Mouse (Mus musculus) cerebellum, adult 18-20 months (tissue): ENCODE data around the gene Lilra6.
"Not testable (repeated sequence)": the region's sequence is repeated elsewhere in the genome, so short reads cannot be mapped to it uniquely, and the experiment has no call there.

Experiments used
- DNase-seq, 2 experiments: peaks; one replicate each; pipeline ENCODE4 v3.0.0; 2021

The Lilra6 gene

DNA sequence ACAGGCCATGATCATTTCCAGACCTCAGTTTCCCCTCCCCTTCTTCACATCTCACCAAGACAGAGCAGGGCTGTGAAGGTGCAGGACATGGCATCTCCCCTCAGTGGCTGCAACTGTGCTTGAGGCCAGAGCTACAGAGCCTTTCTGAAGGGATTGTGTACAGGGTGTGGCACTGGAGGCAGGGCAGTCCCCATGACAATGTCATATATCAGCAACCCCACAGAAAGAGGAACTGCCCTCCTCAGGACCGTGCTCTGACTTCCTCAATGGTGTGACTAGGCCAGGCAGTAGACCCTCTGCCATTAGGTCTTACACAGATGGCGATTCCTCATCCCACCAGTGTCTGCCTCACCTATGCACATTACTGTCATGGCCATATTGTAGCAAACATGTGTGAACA, at the start of gene Lilra6:
Gene Lilra6, minus strand, starts transcription at position 117 of the 400 bp plus-strand sequence.
- DNase-seq = not testable (repeated sequence)

DNA sequence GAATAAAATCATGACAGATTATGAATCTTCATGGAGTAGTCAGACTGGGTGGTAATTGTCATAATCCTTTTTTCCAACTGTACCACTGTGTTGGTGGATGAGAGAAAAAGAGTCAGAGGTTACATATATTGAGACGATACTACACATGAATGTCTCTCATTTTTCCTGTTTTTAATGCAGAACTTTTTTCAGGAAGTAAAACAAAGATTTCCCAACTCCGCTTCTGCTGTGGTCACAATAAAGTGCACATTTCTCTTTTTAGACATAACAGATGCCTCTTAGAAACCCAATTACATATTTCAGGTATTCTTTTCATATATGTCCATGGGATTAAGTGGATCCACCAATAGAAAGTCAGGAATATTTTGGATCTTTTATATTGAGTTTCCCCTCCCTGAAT, 46.7 kb upstream of the Lilra6 start:
- DNase-seq = no peak

DNA sequence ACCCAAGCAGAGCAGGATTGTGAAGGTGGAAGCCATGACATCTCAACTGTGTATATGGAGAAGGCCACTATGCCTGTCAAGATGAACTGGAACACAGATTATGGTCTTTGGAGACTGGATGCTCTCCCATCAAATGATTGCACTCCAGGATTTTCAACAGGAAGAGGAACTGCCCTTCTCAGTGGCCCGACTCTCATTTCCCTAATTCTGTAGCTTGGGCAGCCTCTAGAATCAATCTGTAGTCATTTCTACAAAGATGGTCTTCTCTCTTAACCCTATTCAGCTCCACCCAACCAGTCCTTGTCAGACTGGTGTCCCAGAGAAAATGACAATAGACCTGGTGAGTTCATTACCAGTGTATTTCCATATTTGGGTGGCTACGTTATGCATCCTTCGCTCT, 42.1 kb upstream of the Lilra6 start:
- DNase-seq = no peak

DNA sequence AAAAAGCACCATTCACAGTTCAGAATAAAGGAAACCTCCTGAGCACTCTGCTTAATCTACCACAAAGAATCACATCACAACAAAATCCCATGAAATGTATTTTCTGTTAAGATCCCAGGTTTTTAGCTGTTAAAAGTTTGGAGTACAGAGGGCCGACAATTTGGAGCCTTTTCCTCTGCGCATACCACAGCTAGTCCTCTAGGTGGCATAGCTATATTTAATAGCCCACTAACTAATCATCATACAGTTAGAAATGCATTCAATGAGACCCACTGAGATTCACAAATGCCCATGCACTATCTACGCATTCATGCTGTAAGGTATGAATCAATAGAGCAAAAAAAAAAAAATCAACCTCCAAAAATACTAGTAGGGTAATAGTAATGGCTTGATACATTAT, 33.9 kb upstream of the Lilra6 start:
- no peak for DNase-seq

DNA sequence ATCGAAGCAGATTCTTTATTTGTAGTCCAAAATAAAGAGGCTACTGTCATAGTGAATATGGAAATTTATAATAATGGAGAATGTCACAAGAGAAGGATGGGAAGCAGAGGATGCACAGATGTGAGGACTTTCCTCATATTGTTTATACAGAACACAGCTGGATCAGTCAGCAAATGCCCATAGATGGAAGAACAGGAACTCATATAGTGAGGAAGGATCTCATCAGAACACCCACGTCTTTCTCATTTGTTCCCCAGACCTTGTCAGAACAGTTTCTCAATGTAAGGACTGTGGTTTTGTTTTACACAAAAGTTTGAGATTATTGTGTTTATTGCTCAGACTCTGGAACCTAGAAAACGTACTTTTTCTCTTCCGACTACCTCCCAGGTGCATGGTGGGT, 32.9 kb upstream of the Lilra6 start:
- no peak for DNase-seq

DNA sequence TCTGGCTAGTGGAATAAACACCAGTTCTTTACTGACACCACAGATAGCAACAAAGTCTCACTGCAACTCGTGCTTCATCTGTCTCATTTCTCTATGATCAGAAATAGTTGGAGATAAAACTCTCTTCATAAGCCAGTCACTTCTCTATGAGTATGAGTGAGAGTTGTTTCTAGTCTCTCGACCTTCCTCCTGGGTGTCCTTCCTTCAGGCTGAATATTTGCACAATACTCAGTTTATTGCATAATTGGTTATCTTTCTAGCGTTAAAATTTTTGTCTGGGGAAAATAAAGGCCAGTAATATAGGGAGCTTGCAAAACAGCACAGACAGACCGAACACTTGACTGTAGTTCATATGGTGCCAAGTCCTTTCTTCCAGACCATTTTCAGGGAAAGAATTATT, 30.8 kb upstream of the Lilra6 start:
- DNase-seq = no peak

DNA sequence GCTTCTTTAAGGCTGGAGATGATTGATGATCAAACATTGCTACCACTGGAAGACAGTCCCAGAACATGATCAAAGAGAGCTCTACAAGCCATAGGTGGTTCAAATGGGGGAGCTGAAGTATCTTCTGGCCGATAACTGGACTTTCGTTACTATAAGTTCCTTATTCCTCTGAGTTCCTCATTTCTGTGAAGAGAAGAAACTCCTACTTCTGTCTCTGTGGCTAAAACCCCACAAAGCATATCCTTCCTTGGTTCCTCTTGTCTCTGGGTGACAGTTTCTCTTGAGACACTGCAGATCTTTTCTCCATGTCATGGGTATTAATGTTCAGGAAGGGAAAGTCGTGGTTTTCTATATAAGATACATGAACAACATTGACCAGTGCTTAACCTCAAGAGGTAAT, 25.6 kb upstream of the Lilra6 start:
- no peak for DNase-seq

DNA sequence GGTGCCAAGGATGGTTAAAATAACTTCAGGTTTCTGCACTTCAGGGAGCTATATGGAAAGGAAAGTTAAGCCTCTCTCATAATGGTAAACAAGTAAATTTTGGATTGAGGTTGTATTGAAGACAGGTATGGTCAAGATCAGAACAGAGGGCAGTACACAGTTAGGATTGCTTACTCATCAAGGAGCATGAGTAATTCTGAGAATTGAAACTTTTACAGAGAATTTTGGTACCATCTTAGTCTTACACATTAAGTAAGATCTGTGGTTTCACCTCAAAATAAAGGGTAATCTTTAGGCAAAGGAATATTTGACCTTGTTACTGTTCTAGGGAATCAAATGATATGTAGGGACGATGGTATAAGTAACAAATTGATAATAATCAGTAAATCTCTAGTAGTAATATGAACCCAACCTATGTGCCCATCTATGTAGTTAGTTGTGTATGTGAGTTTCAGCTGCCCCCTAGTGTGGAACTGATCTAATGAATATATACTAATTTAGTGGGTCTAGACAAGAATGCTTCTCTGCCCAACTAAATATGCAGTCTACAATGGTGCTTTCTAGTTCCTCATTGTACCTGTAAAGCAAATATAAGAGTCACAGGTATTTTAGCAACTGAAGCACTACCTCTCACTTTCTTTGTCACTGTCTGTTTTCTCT, 24.7 kb upstream of the Lilra6 start:
- no peak for DNase-seq

DNA sequence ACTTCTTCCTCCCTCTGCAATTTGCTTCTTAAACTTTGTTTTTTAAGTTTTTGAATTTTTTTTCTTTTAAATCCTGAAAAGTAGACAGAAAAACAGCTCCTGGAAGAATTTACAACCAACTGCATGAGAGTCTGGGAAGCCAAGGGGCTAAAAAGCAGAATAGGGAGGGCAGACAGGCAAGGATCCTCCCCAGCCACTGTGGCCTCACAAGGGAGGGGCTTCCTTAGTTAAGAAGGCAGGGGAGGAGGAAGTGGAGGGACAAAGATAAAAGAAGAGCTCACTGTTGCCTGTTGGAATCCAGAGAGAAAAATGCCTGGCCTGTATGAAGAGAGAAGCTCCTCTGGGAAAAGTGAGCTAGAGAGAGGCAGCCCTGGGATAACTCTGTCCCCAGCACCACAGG, 20.2 kb upstream of the Lilra6 start:
- DNase-seq = not testable (repeated sequence)

DNA sequence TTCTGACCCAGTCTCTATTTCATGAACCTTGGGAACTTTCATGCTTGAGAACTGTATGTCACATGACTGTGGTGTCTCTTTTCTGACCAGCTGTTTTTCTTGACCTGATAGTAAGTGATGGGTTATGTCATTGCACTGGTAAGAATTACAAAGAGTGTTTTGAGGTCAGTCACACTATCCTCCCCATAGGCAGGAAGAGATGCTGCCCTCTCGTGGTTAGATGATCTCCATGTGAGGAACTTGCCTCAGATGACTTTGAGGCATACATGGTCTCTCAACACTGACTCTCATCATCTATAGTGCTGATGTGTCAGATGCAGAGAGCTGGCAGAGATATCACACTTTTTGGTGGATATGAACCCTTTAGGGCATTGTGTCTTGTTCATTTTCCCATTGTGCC, 11.6 kb downstream of the Lilra6 start:
- DNase-seq = no peak

DNA sequence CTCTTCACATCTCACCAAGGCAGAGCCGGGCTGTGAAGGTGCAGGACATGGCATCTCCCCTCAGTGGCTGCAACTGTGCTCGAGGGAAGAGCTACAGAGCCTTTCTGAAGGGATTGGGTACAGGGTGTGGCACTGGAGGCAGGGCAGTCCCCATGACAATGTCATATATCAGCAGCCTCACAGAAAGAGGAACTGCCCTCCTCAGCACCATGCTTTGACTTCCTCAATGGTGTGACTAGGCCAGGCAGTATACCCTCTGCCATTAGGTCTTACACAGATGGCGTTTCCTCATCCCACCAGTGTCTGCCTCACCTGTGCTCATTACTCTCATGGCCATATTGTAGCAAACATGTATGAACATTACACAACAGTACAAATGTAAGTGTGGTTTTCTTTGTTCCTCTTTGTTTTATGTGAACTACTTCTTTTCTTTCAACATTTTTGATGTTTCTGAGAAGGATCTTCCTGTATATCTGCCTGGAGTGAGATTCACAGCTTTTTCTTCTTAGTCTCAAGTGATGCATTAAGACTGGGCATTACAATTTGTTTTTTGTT, 17.2 kb downstream of the Lilra6 start, which contains the start of gene Gm14548:
Gene Gm14548, minus strand, starts transcription at position 85 of the 555 bp plus-strand sequence.
- DNase-seq = not testable (repeated sequence)

DNA sequence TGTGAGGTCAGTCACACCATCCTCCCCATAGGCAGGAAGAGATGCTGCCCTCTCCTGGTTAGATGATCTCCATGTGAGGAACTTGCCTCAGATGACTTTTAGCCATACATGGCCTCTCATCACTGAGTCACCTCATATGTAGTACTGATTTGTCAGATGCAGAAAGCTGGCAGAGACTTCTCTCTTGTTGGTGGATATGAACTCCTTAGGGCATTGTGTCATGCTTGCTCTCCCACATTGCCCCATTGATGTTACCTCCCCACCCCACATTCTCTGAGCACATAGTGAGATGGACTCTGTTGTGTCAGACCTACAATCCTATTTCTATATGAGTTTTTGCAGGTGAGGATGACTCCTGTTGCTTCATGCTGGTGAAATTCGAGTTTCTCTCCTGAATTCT, 40.3 kb downstream of the Lilra6 start:
- DNase-seq = not testable (repeated sequence)
